Mouse (Mus musculus) embryonic stem cell, embryonic (primary cell): ENCODE data around the gene Gm8180.
"Not testable (repeated sequence)": the region's sequence is repeated elsewhere in the genome, so short reads cannot be mapped to it uniquely, and the experiment has no call there.

Experiments used
- CTCF ChIA-PET, 4 experiments: fragments of 300-600 bp in 2 of 4; fragments of 350-600 bp in 2 of 4; sonication (Branson Sonifier 250); formaldehyde crosslinking; loops; one replicate each; lab custom pipeline; 2022; ENCODE audit warnings: inconsistent platforms in 2 of 4; lab: Charles Lee
- POLR2A ChIA-PET, 4 experiments: fragments of 300-600 bp in 2 of 4; fragments of 350-600 bp in 2 of 4; sonication (Branson Sonifier 250); formaldehyde crosslinking; loops; one replicate each; lab custom pipeline; 2022; ENCODE audit warnings: antibody characterized with exemption in 4 of 4, inconsistent platforms in 1 of 4; lab: Charles Lee

The Gm8180 gene

GRCm38 (mm10) chr14:43784645-43785044, at the start of gene Gm8180:
Gm8180 (minus strand) TSS chr14:43784745.
- POLR2A ChIA-PET, CTCF ChIA-PET: not testable (repeated sequence)

- POLR2A ChIA-PET, CTCF ChIA-PET: not testable (repeated sequence)
These were observed 45.8 kb upstream of the Gm8180 start for GRCm38 (mm10) chr14:43830385-43830784.

GRCm38 (mm10) chr14:43824176-43824575, 39.6 kb upstream of the Gm8180 start:
- POLR2A ChIA-PET, result not testable (repeated sequence)

GRCm38 (mm10) chr14:43821869-43822268, 37.3 kb upstream of the Gm8180 start:
- CTCF ChIA-PET, POLR2A ChIA-PET: not testable (repeated sequence)

More at GRCm38 (mm10) chr14:43824176-43824575, 39.6 kb upstream of the Gm8180 start:
- CTCF ChIA-PET, result not testable (repeated sequence)

- POLR2A ChIA-PET, CTCF ChIA-PET: not testable (repeated sequence)
These were observed 27.9 kb upstream of the Gm8180 start for GRCm38 (mm10) chr14:43812458-43812857.

GRCm38 (mm10) chr14:43808142-43808541, 23.6 kb upstream of the Gm8180 start:
- POLR2A ChIA-PET, CTCF ChIA-PET: not testable (repeated sequence)

- CTCF ChIA-PET, POLR2A ChIA-PET: not testable (repeated sequence)
These were observed 19.9 kb upstream of the Gm8180 start for GRCm38 (mm10) chr14:43804435-43804834.

GRCm38 (mm10) chr14:43796905-43797470, 12.4 kb upstream of the Gm8180 start:
- POLR2A ChIA-PET, CTCF ChIA-PET: not testable (repeated sequence)

GRCm38 (mm10) chr14:43796069-43796904, 11.7 kb upstream of the Gm8180 start:
- ChIA-PET CTCF (no interaction called here), POLR2A (no interaction called here)

- POLR2A ChIA-PET, CTCF ChIA-PET: not testable (repeated sequence)
These were observed 9.3 kb upstream of the Gm8180 start for GRCm38 (mm10) chr14:43793811-43794210.

- CTCF ChIA-PET, POLR2A ChIA-PET: not testable (repeated sequence)
These were observed 37.0 kb downstream of the Gm8180 start, which contains the start of gene Gm6526 for GRCm38 (mm10) chr14:43747566-43747965. Gm6526 (plus strand) TSS chr14:43747866.
